Comparison of ENCODE assay signal across 8 mouse cellular contexts in genomic region chr9:108104766-108105548, GRCm38 (mm10). TPM values are rescaled to one million over a fixed set of nuclear protein-coding genes. Genes with fewer than 3 reads are reported as not detected.
DNase-seq lines count a peak whose midpoint lies in the region; ATAC-seq and TF ChIP-seq lines count a peak whose summit lies in the region.

No protein-coding gene starts in this region.

- no peaks in the 10 kb centered on the region for H3K36me3 ChIP-seq in heart, embryonic 14.5 days (ENCODE audit: control insufficient read depth, insufficient read depth, low read length)
- H3K36me3 ChIP-seq in embryonic facial prominence, embryonic 11.5 days (replicated peaks; ENCODE audit: control insufficient read depth, insufficient read depth, low read depth, low read length), result no peaks in the 10 kb centered on the region
- no peaks in the 10 kb centered on the region for H3K36me3 ChIP-seq in limb, embryonic 14.5 days (ENCODE audit: control insufficient read depth, insufficient read depth, low read length)
- no peaks in the 10 kb centered on the region for H3K36me3 ChIP-seq in splenic B cell, adult 2 months (ENCODE audit: control insufficient read depth, insufficient read depth, low read length, poor library complexity, severe bottlenecking)

- peak overlapping the region; percentile 34 for H3K4me2 ChIP-seq in heart, embryonic 14.5 days (ENCODE audit: low read length)
- peak overlapping the region; percentile 35 for H3K4me2 ChIP-seq in embryonic facial prominence, embryonic 11.5 days (ENCODE audit: low read depth, low read length)
- H3K4me2 ChIP-seq in limb, embryonic 14.5 days (replicated peaks; ENCODE audit: low read depth, low read length, severe bottlenecking), result peak overlapping the region; percentile 22

- no peak overlapping the region for H3K27ac ChIP-seq in heart, embryonic 14.5 days (replicated peaks in 1 of 2; ENCODE audit: control insufficient read depth in 1 of 2, insufficient read depth in 1 of 2, low read depth in 2 of 2, low read length in 2 of 2)
- H3K27ac ChIP-seq in embryonic facial prominence, embryonic 11.5 days (replicated peaks; ENCODE audit: low read depth, low read length), result no peak overlapping the region
- H3K27ac ChIP-seq in limb, embryonic 14.5 days (replicated peaks; ENCODE audit: low read depth, low read length), result peak overlapping the region; percentile 56

- no peak for DNase-seq in heart, adult 11 months
- peak; percentile 65 for DNase-seq in embryonic facial prominence, embryonic 11.5 days (ENCODE audit: low spot score)
- no peak for DNase-seq in limb, embryonic 14.5 days (ENCODE audit: low spot score)
- DNase-seq in splenic B cell, adult 2 months (ENCODE audit: low read depth, low spot score), result peak; percentile 44
- no peak for DNase-seq in layer of hippocampus, postnatal 10 days (ENCODE audit: low spot score in 2 of 2)
- DNase-seq in adrenal gland, postnatal 25 days, result no peak

- TF ChIP-seq POLR2A in limb, embryonic 14.5 days (IDR thresholded peaks at IDR 0.05; ENCODE audit: borderline replicate concordance, extremely low read depth, insufficient read depth, insufficient read length), result no peak

- no peaks in the 10 kb centered on the region for H3K9me3 ChIP-seq in heart, embryonic 14.5 days (ENCODE audit: control insufficient read depth, low read length)
- no peaks in the 10 kb centered on the region for H3K9me3 ChIP-seq in embryonic facial prominence, embryonic 11.5 days (replicated peaks; ENCODE audit: control insufficient read depth, low read length)
- no peaks in the 10 kb centered on the region for H3K9me3 ChIP-seq in limb, embryonic 14.5 days (ENCODE audit: control insufficient read depth, low read length)

- peak overlapping the region; percentile 10; the same call in 1 of the 2 replicates for H3K9ac ChIP-seq in heart, embryonic 14.5 days (ENCODE audit: low read length)
- H3K9ac ChIP-seq in embryonic facial prominence, embryonic 11.5 days (replicated peaks; ENCODE audit: low read length), result peak overlapping the region; percentile 62
- peak overlapping the region; percentile 14 for H3K9ac ChIP-seq in limb, embryonic 14.5 days (ENCODE audit: low read depth, low read length, severe bottlenecking)

- H3K4me1 ChIP-seq in heart, embryonic 14.5 days (ENCODE audit: control insufficient read depth in 2 of 2, insufficient read depth in 2 of 2, low read length in 2 of 2), result peaks cover 7 to 12% of the 10 kb centered on the region in 2 experiments; a peak in 3 of 4 replicates
- H3K4me1 ChIP-seq in embryonic facial prominence, embryonic 11.5 days (ENCODE audit: control insufficient read depth, insufficient read depth, low read length), result peaks cover 8% of the 10 kb centered on the region
- peaks cover 13% of the 10 kb centered on the region for H3K4me1 ChIP-seq in limb, embryonic 14.5 days (ENCODE audit: control insufficient read depth, insufficient read depth, low read length)

- H3K27me3 ChIP-seq in heart, embryonic 14.5 days (ENCODE audit: control insufficient read depth, insufficient read depth, low read length), result no peaks in the 10 kb centered on the region
- no peaks in the 10 kb centered on the region for H3K27me3 ChIP-seq in embryonic facial prominence, embryonic 11.5 days (ENCODE audit: control insufficient read depth, insufficient read depth, low read length)
- H3K27me3 ChIP-seq in limb, embryonic 14.5 days (ENCODE audit: control insufficient read depth, insufficient read depth, low read length), result no peaks in the 10 kb centered on the region
- no peaks in the 10 kb centered on the region for H3K27me3 ChIP-seq in splenic B cell, adult 2 months (ENCODE audit: control insufficient read depth, insufficient read depth, low read length, poor library complexity, severe bottlenecking)

- ATAC-seq in heart, embryonic 14.5 days (ENCODE audit: insufficient number of reproducible peaks, insufficient read depth, low FRiP score, low read depth), result no peak
- ATAC-seq in CD4-positive, CD25-positive, alpha-beta regulatory T cell, adult 4 months, result peak; percentile 49
- peak; percentile 60 for ATAC-seq in embryonic facial prominence, embryonic 11.5 days (replicated peaks; ENCODE audit: insufficient number of reproducible peaks, low FRiP score, low TSS enrichment, low read depth)
- ATAC-seq in limb, embryonic 14.5 days (ENCODE audit: low FRiP score, low read depth), result peak; percentile 73

- 44% methylated on average over 31 of the region's 31 CpGs for WGBS in heart, embryonic 14.5 days
- WGBS in embryonic facial prominence, embryonic 11.5 days, result 26% methylated on average over 31 of the region's 31 CpGs
- 36% methylated on average over 30 of the region's 31 CpGs for WGBS in limb, embryonic 14.5 days

- no peak overlapping the region for H3K4me3 ChIP-seq in heart, embryonic 14.5 days (ENCODE audit: control insufficient read depth in 1 of 2, insufficient read depth in 1 of 2, low read depth in 1 of 2, low read length in 2 of 2)
- no peak overlapping the region for H3K4me3 ChIP-seq in embryonic facial prominence, embryonic 11.5 days (ENCODE audit: low read depth, low read length)
- peak overlapping the region; percentile 10; the same call in 1 of the 2 replicates for H3K4me3 ChIP-seq in limb, embryonic 14.5 days (replicated peaks; ENCODE audit: low read length)

RNA-seq across cellular contexts. Expression of gene Apeh, which starts 10.6 kb away (rescaled TPM):
- polyA plus RNA-seq in heart, embryonic 14.5 days (2014; fragmentation: Nextera tagmentation; extraction: Ambion mirVana), result 48.7 and 50.8 TPM in 2 replicates
- 10 to 100 TPM; 52.2 to 70.5 TPM for polyA plus RNA-seq in CD4-positive, CD25-positive, alpha-beta regulatory T cell, adult 4 months (2017; shearing (Covaris generic))
- polyA plus RNA-seq in embryonic facial prominence, embryonic 11.5 days (2014; fragmentation: Nextera tagmentation; extraction: Ambion mirVana), result 45.3 and 47.2 TPM in 2 replicates
- polyA plus RNA-seq in limb, embryonic 14.5 days (2012; rRNA removed), result 55.6 and 64.6 TPM in 2 replicates
- polyA plus RNA-seq in limb, embryonic 14.5 days (2014; fragmentation: Nextera tagmentation; extraction: Ambion mirVana), result 38.6 and 41.3 TPM in 2 replicates
- 10 to 100 TPM; 41.0 to 46.7 TPM for total RNA-seq in layer of hippocampus, postnatal 10 days (2021)
- 100 and 123 TPM in 2 replicates for total RNA-seq in adrenal gland, postnatal 25 days (2021)

RNA-seq across cellular contexts. Expression of gene Rnf123, which starts 21.8 kb away (rescaled TPM):
- 37.2 and 37.9 TPM in 2 replicates for polyA plus RNA-seq in heart, embryonic 14.5 days (2014; fragmentation: Nextera tagmentation; extraction: Ambion mirVana)
- polyA plus RNA-seq in CD4-positive, CD25-positive, alpha-beta regulatory T cell, adult 4 months (2017; shearing (Covaris generic)), result 10 to 100 TPM; 68.1 to 87.9 TPM
- 22.0 and 23.5 TPM in 2 replicates for polyA plus RNA-seq in embryonic facial prominence, embryonic 11.5 days (2014; fragmentation: Nextera tagmentation; extraction: Ambion mirVana)
- 67.9 and 89.0 TPM in 2 replicates for polyA plus RNA-seq in limb, embryonic 14.5 days (2012; rRNA removed)
- 32.4 and 33.0 TPM in 2 replicates for polyA plus RNA-seq in limb, embryonic 14.5 days (2014; fragmentation: Nextera tagmentation; extraction: Ambion mirVana)
- total RNA-seq in layer of hippocampus, postnatal 10 days (2021), result 10 to 100 TPM; 82.4 to 90.0 TPM
- 85.0 and 87.0 TPM in 2 replicates for total RNA-seq in adrenal gland, postnatal 25 days (2021)

RNA-seq across cellular contexts. Expression of gene Mst1, which starts 24.7 kb away (rescaled TPM):
- not detected in 2 replicates for polyA plus RNA-seq in heart, embryonic 14.5 days (2014; fragmentation: Nextera tagmentation; extraction: Ambion mirVana)
- 1 to 10 TPM; 1.4 to 1.5 TPM for polyA plus RNA-seq in CD4-positive, CD25-positive, alpha-beta regulatory T cell, adult 4 months (2017; shearing (Covaris generic))
- polyA plus RNA-seq in embryonic facial prominence, embryonic 11.5 days (2014; fragmentation: Nextera tagmentation; extraction: Ambion mirVana), result 0.28 and 0.31 TPM in 2 replicates
- polyA plus RNA-seq in limb, embryonic 14.5 days (2012; rRNA removed), result 0.93 and 1.1 TPM in 2 replicates
- 1.3 and 1.6 TPM in 2 replicates for polyA plus RNA-seq in limb, embryonic 14.5 days (2014; fragmentation: Nextera tagmentation; extraction: Ambion mirVana)
- not detected for total RNA-seq in layer of hippocampus, postnatal 10 days (2021)
- 0.39 and 2.7 TPM in 2 replicates for total RNA-seq in adrenal gland, postnatal 25 days (2021)

RNA-seq across cellular contexts. Expression of gene Amigo3, which starts 52.0 kb away (rescaled TPM):
- polyA plus RNA-seq in heart, embryonic 14.5 days (2014; fragmentation: Nextera tagmentation; extraction: Ambion mirVana), result 2.0 and 2.1 TPM in 2 replicates
- 1 to 10 TPM; 2.0 to 2.8 TPM for polyA plus RNA-seq in CD4-positive, CD25-positive, alpha-beta regulatory T cell, adult 4 months (2017; shearing (Covaris generic))
- 1.4 and 1.5 TPM in 2 replicates for polyA plus RNA-seq in embryonic facial prominence, embryonic 11.5 days (2014; fragmentation: Nextera tagmentation; extraction: Ambion mirVana)
- polyA plus RNA-seq in limb, embryonic 14.5 days (2012; rRNA removed), result 5.0 and 6.8 TPM in 2 replicates
- polyA plus RNA-seq in limb, embryonic 14.5 days (2014; fragmentation: Nextera tagmentation; extraction: Ambion mirVana), result 4.7 and 4.8 TPM in 2 replicates
- 1 to 10 TPM; 2.0 to 2.1 TPM for total RNA-seq in layer of hippocampus, postnatal 10 days (2021)
- total RNA-seq in adrenal gland, postnatal 25 days (2021), result 3.5 and 9.6 TPM in 2 replicates

RNA-seq across cellular contexts. Expression of gene Gmppb, which starts 55.9 kb away (rescaled TPM):
- 17.4 and 18.8 TPM in 2 replicates for polyA plus RNA-seq in heart, embryonic 14.5 days (2014; fragmentation: Nextera tagmentation; extraction: Ambion mirVana)
- polyA plus RNA-seq in CD4-positive, CD25-positive, alpha-beta regulatory T cell, adult 4 months (2017; shearing (Covaris generic)), result 10 to 100 TPM; 18.0 to 25.0 TPM
- 19.2 and 19.9 TPM in 2 replicates for polyA plus RNA-seq in embryonic facial prominence, embryonic 11.5 days (2014; fragmentation: Nextera tagmentation; extraction: Ambion mirVana)
- 30.4 and 32.1 TPM in 2 replicates for polyA plus RNA-seq in limb, embryonic 14.5 days (2012; rRNA removed)
- polyA plus RNA-seq in limb, embryonic 14.5 days (2014; fragmentation: Nextera tagmentation; extraction: Ambion mirVana), result 37.4 and 41.3 TPM in 2 replicates
- total RNA-seq in layer of hippocampus, postnatal 10 days (2021), result 10 to 100 TPM; 16.0 to 18.3 TPM
- total RNA-seq in adrenal gland, postnatal 25 days (2021), result 18.1 and 22.1 TPM in 2 replicates

Comparison
In these comparisons a context has a peak if more than half of its experiments do, and no peak if none do; other contexts are left out.
1. H3K9ac ChIP-seq: peak in every context shown above with its lines; median percentile 62 in embryonic facial prominence, embryonic 11.5 days; 14 in limb, embryonic 14.5 days; 10 in heart, embryonic 14.5 days.
2. DNase-seq: peak in embryonic facial prominence, embryonic 11.5 days (single experiment) and splenic B cell, adult 2 months (single experiment); none in heart, adult 11 months (single experiment), limb, embryonic 14.5 days (single experiment), layer of hippocampus, postnatal 10 days (0 of 2) and adrenal gland, postnatal 25 days (single experiment).
3. Peak in every context shown above with its lines, with median percentiles within 50 percentile points of each other: H3K4me2 ChIP-seq.